Mouse (Mus musculus): Measurements from ENCODE around the gene Prss2.
A peak's percentile ranks its signal among the peaks of the same experiment; 100 is the strongest.
"Not testable (repeated sequence)": the region's sequence is repeated elsewhere in the genome, so short reads cannot be mapped to it uniquely, and the experiment has no call there.

The Prss2 gene

GRCm38 (mm10) chr6:41521487-41521886 lies at the start of gene Prss2:
Prss2 (plus strand) TSS chr6:41521787.
- no peak for DNase-seq

DNA sequence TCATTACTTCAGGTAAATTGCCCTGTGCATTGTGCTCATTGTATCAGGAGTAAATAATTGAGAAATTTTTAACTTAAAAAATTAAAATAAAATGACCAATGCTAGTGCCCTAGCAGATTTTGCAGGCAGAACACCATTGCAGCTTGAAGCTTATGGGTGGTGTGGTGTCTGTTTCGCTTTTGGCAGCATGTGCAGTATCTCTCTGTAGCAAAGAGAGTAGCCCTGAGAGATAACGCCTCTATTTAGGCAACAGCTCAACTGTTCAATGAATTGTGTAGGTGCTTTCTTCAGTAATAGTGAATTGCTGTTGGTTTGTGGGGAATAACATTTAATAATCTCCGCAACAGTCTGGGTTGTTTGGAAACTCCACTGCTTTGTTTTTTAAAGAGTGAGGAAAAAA lies 22.2 kb upstream of the Prss2 start:
- no peak for DNase-seq

DNA sequence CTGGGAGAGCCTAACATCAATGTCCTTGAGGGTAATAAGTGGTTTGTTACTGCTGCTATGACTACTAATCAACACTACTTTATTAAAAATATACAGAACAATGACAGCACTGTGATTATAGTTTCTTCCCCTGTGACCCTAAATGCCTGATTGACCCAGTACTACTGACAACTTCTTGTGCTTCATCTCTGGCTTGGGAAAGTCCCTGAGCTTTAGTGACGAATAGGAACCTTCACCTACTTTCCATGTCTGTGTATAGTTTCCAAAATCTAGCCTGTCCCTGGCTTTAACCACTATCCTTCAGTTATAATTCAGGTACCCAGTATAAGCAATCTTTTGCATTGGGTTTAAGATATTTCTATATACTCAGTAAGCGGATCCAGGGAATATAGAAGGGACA lies 16.7 kb upstream of the Prss2 start:
- no peak for DNase-seq

- DNase-seq, result no peak
Measured at GRCm38 (mm10) chr6:41505323-41505722, 16.3 kb upstream of the Prss2 start.

DNA sequence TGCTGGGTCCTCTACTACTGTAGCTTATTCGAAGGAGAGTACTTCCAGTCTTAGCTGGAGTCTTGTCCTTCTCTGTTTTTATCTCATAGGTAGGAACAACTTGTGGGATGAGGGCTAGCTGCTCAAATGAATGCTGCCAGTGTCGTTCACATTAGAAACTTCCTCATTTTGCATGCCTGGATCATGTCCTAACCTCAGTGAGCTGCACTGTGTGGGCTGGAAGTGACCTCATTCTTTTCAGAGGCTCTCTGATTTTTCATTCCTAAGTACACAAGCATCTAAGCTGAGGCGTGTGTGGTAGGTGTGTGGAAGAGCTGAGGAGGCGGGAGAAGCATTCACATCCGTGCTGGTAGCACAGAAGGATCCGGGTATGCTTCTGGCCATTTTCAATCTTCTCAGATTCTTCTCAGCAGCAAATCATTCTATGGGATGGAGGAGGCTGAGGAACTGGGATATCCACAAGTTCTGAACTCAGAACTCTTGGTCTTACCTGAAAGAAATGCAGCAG lies 3.5 kb upstream of the Prss2 start:
- DNase-seq, result no peak

- DNase-seq, result no peak
Measured at GRCm38 (mm10) chr6:41526453-41526852, 4.9 kb downstream of the Prss2 start.

DNA sequence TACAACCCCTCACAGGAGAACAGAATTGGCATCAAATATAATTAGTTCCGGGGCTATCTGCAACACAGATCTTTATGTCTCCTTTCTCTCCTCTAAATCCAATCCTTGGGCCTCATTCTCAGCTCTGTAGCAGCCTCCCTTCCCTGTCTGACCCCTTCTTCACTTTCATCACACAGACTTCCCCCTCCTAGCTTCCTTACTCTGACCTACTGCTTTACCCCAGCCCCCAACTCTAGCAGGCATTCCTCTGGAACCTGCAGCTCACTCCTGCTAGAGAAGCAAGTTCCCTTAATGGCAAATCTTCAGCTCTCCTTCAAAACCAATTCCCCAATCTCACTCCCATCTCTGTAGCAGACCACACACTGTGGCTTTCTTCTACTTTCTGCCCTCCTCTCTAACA lies 5.8 kb downstream of the Prss2 start:
- DNase-seq, result no peak

DNA sequence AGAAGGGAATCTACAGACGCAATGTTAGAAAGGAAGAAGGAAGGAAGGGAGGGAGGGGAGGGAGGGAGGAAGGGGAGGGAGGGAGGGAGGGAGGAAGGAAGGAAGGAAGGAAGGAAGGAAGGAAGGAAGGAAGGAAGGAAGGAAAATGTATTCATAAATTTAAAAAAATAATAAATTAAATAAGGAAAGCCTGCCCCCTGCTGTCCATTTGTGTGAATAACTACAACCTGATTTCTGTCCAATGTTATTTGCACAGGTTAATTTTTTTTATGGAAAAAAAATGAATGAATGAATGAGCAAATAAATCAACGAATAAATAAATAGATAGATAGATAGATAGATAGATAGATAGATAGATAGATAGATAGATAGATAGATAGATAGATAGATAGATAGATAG lies 8.4 kb downstream of the Prss2 start:
- peak; percentile 8 for DNase-seq

DNA sequence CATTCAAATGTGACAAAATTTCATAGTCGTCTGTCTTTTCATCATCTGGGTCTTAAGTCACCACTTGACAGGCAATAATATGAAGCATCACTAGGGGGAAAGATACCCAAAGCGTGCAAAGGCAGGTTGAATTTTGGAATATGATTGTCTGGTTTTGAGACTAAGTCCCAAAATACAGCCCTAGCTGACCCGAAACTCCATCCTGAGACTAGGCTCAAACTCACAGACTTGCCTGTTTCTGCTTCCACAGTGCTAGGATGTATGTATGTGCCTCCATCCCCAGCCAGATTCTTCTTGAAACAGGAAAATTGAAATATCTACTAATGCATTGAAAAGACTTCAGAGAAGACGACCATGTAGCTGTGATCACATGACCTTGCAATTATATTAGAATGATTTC lies 10.6 kb downstream of the Prss2 start:
- DNase-seq, result no peak

- no peak for DNase-seq
Measured at GRCm38 (mm10) chr6:41532687-41533284, 11.2 kb downstream of the Prss2 start.

GRCm38 (mm10) chr6:41537376-41537775 lies 15.8 kb downstream of the Prss2 start:
- no peak for DNase-seq

- not testable (repeated sequence) for DNase-seq
Measured at GRCm38 (mm10) chr6:41538296-41538695, 16.7 kb downstream of the Prss2 start.

- no peak for DNase-seq
Measured at GRCm38 (mm10) chr6:41540746-41541145, 19.2 kb downstream of the Prss2 start.

DNA sequence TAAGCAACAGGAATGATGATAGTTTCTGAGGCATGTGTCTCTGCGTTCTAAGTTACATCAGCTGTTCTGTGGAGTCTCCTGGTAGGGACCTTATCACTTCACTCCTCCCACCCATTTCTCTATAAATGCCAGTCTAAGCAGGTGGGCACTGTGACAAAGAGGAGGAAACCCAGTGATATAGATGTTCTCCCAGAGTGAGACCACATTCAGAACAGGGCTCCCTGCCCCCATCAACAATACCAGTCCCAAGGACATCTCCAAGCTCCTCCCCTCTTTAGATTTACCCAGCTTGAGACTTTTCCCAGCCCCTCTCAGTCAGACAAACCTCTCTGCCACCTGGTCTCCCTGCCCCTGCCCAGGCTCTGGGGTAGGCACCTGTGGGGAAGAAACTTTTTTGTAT lies 20.2 kb downstream of the Prss2 start:
- DNase-seq, result no peak

- DNase-seq, result no peak
Measured at GRCm38 (mm10) chr6:41542983-41543382, 21.4 kb downstream of the Prss2 start.

GRCm38 (mm10) chr6:41543411-41544050 lies 21.9 kb downstream of the Prss2 start:
- no peak for DNase-seq

- DNase-seq, result no peak
Measured at GRCm38 (mm10) chr6:41544381-41544924, 22.9 kb downstream of the Prss2 start.

DNA sequence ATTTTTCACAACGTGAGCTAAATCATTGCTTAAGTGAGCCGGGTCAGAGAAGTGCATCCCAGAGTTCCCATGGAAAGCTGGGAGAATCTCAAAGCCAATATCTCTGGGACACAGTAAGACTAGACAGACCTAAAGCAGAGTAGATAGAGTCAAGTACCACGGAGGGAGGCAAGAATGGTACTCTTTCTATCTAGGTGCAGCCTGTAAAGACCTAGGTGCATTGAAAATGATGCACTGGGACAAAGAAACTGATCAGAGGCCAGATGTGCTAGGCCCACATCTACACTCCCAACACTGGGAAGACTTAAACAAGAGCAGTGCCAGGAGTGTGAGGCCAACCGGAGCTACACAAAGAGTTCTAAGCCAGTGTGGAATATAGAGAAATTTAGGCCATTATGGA lies 23.7 kb downstream of the Prss2 start:
- DNase-seq, result no peak

DNA sequence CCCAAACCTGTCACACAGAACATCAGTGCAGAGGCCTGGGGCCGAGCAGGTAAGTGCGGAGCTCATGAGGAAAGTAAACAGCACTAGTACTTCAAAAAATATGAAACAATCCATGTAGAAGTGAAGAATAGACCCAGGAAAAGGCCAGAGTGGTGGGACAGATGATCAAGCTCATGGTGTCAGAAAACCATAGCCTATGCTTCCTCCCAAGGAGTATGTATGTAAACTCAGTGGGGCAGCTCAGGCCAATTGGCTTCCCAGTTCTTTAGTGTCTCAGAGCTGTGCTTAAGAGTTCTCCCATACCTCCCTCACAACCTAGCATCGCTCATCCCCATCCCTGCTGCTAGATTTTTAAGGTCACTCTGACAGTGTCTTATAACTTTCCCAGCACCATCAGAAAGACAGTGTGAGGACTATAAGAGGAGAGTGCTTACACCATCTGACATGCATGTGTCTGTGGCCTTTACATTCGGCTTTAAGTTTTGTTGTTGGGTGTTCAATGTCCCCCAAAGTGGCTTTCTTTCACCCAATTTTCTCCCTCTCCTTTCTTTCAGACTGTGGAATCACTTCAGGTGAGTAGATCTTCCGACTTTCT lies 25.6 kb downstream of the Prss2 start:
- no peak for DNase-seq

DNA sequence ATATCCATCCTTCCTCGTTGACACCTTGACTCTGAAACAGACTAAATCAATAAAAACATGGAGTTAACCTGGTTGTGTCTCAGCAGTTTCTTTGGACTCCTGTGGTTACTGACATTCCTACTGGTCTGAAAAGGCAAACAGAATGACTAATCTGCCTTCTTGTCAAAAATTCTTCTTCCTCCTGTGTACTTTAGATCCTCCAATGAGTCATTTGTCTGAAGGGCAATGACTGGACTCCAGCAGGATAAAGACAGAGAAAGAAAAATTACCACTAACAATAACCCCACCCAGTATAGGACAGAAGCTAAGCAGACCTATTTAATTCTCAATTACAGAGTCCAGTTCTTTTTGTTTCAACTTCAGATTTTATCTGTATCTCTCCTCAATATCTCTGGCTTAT lies 26.7 kb downstream of the Prss2 start:
- DNase-seq, result no peak

GRCm38 (mm10) chr6:41553356-41554010 lies 31.9 kb downstream of the Prss2 start:
- no peak for DNase-seq

DNA sequence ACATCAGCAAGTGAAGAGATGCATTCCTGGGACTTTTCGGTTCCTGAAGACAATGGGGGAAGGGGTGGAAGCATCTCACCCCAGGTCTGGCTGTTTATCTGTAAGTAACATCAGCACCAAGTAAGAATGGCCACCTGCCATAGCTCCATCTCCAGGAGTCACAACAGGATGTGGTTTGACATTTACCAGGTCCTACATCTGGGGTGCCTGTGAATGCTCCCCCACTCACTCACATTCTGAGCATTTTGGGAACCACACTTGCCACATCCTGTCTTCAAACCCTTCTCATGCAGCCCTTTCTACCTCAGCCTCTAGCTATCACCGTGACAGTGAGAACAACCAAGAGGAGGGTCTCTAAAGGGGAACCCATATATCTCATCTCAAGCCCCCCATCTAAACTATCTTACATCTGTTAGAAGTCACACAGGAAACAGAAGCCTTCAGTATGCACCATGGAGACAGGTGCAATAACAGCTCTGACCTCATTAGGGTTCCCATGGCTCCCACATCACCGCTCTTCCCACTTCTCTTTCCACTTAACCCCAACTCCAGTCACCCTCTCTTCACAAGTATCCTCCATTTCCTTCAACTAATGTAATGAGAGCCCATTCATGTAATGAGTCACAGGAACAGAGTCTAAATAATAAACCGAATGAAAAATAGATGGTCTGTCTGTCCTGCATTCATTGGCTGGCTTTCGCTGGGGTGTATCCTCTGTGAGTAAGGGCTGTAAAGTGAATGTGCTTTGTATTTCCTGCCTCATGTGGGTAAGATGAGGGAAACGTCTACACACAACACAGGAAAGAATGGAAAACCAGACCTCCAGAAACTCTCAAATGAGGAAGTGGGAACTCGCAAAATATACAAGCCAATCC lies 32.9 kb downstream of the Prss2 start:
- no peak for DNase-seq

GRCm38 (mm10) chr6:41556389-41556788 lies 34.8 kb downstream of the Prss2 start:
- no peak for DNase-seq
